In genomic region chr15:21836110-21836509, GRCm38 (mm10) we compare ENCODE assay signal across 23 mouse cellular contexts.
DNase-seq lines count a peak whose midpoint lies in the region; ATAC-seq lines count a peak whose summit lies in the region.
"Had no signal": no experiment of that assay in that cellular context is flagged by ENCODE, and none has a peak within 500 bp of the region (broad histone marks: within the 10 kb centered on the region; RNA-seq: fewer than 3 reads in every experiment).

No protein-coding gene starts in this region.

- no peaks in the 10 kb centered on the region for H3K9me3 ChIP-seq in hindbrain, embryonic 14.5 days (ENCODE audit: control insufficient read depth, low read length)
- H3K9me3 ChIP-seq: embryonic facial prominence, embryonic 10.5 days; forebrain, embryonic 15.5 days; heart, embryonic 12.5 days; limb, embryonic 13.5 days; liver, embryonic 12.5 days; midbrain, embryonic 10.5 days had no signal

- H3K4me1 ChIP-seq in hindbrain, embryonic 14.5 days (replicated peaks; ENCODE audit: control insufficient read depth, insufficient read depth, low read length) = no peaks in the 10 kb centered on the region
- H3K4me1 ChIP-seq: embryonic facial prominence, embryonic 10.5 days; forebrain, embryonic 15.5 days; heart, embryonic 12.5 days; limb, embryonic 13.5 days; liver, embryonic 12.5 days; midbrain, embryonic 10.5 days had no signal

- peak; percentile 15 to 42 for DNase-seq in frontal cortex, postnatal 36 days (ENCODE audit: low spot score in 2 of 2)
- no peak for DNase-seq in frontal cortex, postnatal 10 days (ENCODE audit: low spot score in 2 of 2)
- peak; percentile 2 to 3 for DNase-seq in layer of hippocampus, postnatal 36 days
- no peak for DNase-seq in layer of hippocampus, adult 11-12 months (ENCODE audit: low spot score)
- DNase-seq in right cerebral cortex, adult 2 months (ENCODE audit: low spot score in 2 of 2) = peak; percentile 9 to 21
- no peak for DNase-seq in right cerebral cortex, postnatal 14 days
- no peak for DNase-seq in hindbrain, embryonic 14.5 days (ENCODE audit: low spot score)
- DNase-seq: adrenal gland, postnatal 25 days; cerebellum, adult 9-11 months; heart, postnatal 10 days; kidney, postnatal 25 days; lung, adult 18-20 months; lung, postnatal 10 days had no signal

- no peak for ATAC-seq in hindbrain, embryonic 14.5 days (ENCODE audit: low FRiP score)
- ATAC-seq: forebrain, embryonic 15.5 days; intestine, postnatal 0 days; liver, embryonic 12.5 days; midbrain, embryonic 16.5 days had no signal

- H3K36me3 ChIP-seq in hindbrain, embryonic 14.5 days (replicated peaks; ENCODE audit: control insufficient read depth, insufficient read depth) = no peaks in the 10 kb centered on the region
- H3K36me3 ChIP-seq: embryonic facial prominence, embryonic 10.5 days; forebrain, embryonic 15.5 days; heart, embryonic 12.5 days; limb, embryonic 13.5 days; liver, embryonic 12.5 days; midbrain, embryonic 10.5 days had no signal

- WGBS in hindbrain, embryonic 14.5 days = 89% methylated on average over 5 of the region's 5 CpGs

- H3K9ac ChIP-seq in hindbrain, embryonic 14.5 days = no peak overlapping the region
- H3K9ac ChIP-seq: forebrain, embryonic 15.5 days; heart, embryonic 12.5 days; limb, embryonic 13.5 days; liver, embryonic 12.5 days had no signal

- no peak overlapping the region for H3K4me3 ChIP-seq in hindbrain, embryonic 14.5 days (replicated peaks; ENCODE audit: low read length)
- H3K4me3 ChIP-seq: embryonic facial prominence, embryonic 10.5 days; forebrain, embryonic 15.5 days; heart, embryonic 12.5 days; left cerebral cortex, adult 2 months; limb, embryonic 13.5 days; liver, embryonic 12.5 days; midbrain, embryonic 10.5 days had no signal

- H3K4me2 ChIP-seq in hindbrain, embryonic 14.5 days (replicated peaks) = no peak overlapping the region
- H3K4me2 ChIP-seq: forebrain, embryonic 15.5 days; heart, embryonic 12.5 days; limb, embryonic 13.5 days; liver, embryonic 12.5 days had no signal

- no peak overlapping the region for H3K27ac ChIP-seq in hindbrain, embryonic 14.5 days
- H3K27ac ChIP-seq: embryonic facial prominence, embryonic 10.5 days; forebrain, embryonic 15.5 days; left cerebral cortex, adult 2 months; limb, embryonic 13.5 days; liver, embryonic 12.5 days; midbrain, embryonic 10.5 days; stomach, postnatal 0 days had no signal

- no peaks in the 10 kb centered on the region for H3K27me3 ChIP-seq in hindbrain, embryonic 14.5 days (ENCODE audit: control insufficient read depth, insufficient read depth, low read length)
- H3K27me3 ChIP-seq: forebrain, embryonic 15.5 days; heart, embryonic 12.5 days; limb, embryonic 13.5 days; liver, embryonic 12.5 days had no signal

Comparison
In these comparisons a context has a peak if more than half of its experiments do, and no peak if none do; other contexts are left out.
1. DNase-seq: peak in frontal cortex, postnatal 36 days (2 of 2), layer of hippocampus, postnatal 36 days (2 of 2) and right cerebral cortex, adult 2 months (2 of 2); none in frontal cortex, postnatal 10 days (0 of 2), layer of hippocampus, adult 11-12 months (single experiment), right cerebral cortex, postnatal 14 days (single experiment) and hindbrain, embryonic 14.5 days (single experiment).